Mouse (Mus musculus) stomach, postnatal 0 days (tissue): ENCODE measurements around the gene Adgrb2. TPM values are rescaled to one million over a fixed set of nuclear protein-coding genes. Genes with fewer than 3 reads are reported as not detected.

ENCODE experiments used
- ATAC-seq: fragments of 200-750 bp; cut with Nextera tagmentation; 2 replicates; pipeline ENCODE4 v1.8.0; 2017; ENCODE audit not compliant: low FRiP score, low TSS enrichment
- DNase-seq: peaks from one replicate; pipeline ENCODE4 v3.0.0-alpha.2; 2016; ENCODE audit warnings: low spot score
- H3K27ac ChIP-seq: fragments of 300-500 bp; sonication (generic); replicated peaks from 2 replicates; pipeline ENCODE4 v1.5.1; 2014; ENCODE audit warnings: mild to moderate bottlenecking, control low read depth
- H3K27me3 ChIP-seq: fragments of 300-500 bp; sonication (generic); 2 replicates; pipeline ENCODE4 v1.6.1; 2014; ENCODE audit warnings: low read length; ENCODE audit not compliant: control insufficient read depth, insufficient read depth
- H3K36me3 ChIP-seq: fragments of 300-500 bp; sonication (generic); 2 replicates; pipeline ENCODE4 v1.6.1; 2014; ENCODE audit warnings: low read length, mixed read lengths; ENCODE audit not compliant: control insufficient read depth, insufficient read depth
- H3K4me1 ChIP-seq: fragments of 300-500 bp; sonication (generic); replicated peaks from 2 replicates; pipeline ENCODE4 v1.6.1; 2014; ENCODE audit warnings: antibody characterized with exemption; ENCODE audit not compliant: control insufficient read depth, insufficient read depth
- H3K4me2 ChIP-seq: fragments of 300-500 bp; sonication (generic); replicated peaks from 2 replicates; pipeline ENCODE4 v1.6.1; 2014; ENCODE audit warnings: low read depth, mild to moderate bottlenecking, control low read depth, moderate library complexity
- H3K4me3 ChIP-seq: fragments of 300-500 bp; sonication (generic); 2 replicates; pipeline ENCODE4 v1.5.1; 2014; ENCODE audit warnings: low read depth, low read length, control low read depth
- H3K9ac ChIP-seq: fragments of 300-500 bp; sonication (generic); 2 replicates; pipeline ENCODE4 v1.6.1; 2014; ENCODE audit warnings: mild to moderate bottlenecking, low read length, control low read depth, mixed read lengths
- H3K9me3 ChIP-seq: fragments of 300-500 bp; sonication (generic); 2 replicates; pipeline ENCODE4 v1.6.1; 2016; ENCODE audit warnings: low read length; ENCODE audit not compliant: control insufficient read depth
- CTCF ChIP-seq: IDR thresholded peaks from 2 replicates; pipeline ENCODE4 v1.5.1; 2016; ENCODE audit warnings: antibody characterized with exemption, low read depth, mild to moderate bottlenecking, moderate library complexity
- EP300 ChIP-seq: optimal IDR thresholded peaks from 2 replicates; pipeline ENCODE3; 2016; ENCODE audit warnings: antibody characterized with exemption
- WGBS: fragments of 180-500 bp; shearing (Covaris S2); extraction: QIAGEN DNeasy Blood & Tissue Kit; methylation state at CpG from one replicate; pipeline ENCODE4 v1.1.7; 2014; 5-methylcytosine and 5-hydroxymethylcytosine counted together
- polyA plus RNA-seq: library from polyadenylated mRNA; unstranded; fragments of >200 nt; fragmentation: Nextera tagmentation; extraction: Ambion mirVana; gene quantifications from 2 replicates; pipeline ENCODE4 v1.2.1, GENCODE M21; 2015

Gene Adgrb2
- polyA plus RNA-seq, 1 experiment from 2014 or later, result 0.49 TPM

DNA sequence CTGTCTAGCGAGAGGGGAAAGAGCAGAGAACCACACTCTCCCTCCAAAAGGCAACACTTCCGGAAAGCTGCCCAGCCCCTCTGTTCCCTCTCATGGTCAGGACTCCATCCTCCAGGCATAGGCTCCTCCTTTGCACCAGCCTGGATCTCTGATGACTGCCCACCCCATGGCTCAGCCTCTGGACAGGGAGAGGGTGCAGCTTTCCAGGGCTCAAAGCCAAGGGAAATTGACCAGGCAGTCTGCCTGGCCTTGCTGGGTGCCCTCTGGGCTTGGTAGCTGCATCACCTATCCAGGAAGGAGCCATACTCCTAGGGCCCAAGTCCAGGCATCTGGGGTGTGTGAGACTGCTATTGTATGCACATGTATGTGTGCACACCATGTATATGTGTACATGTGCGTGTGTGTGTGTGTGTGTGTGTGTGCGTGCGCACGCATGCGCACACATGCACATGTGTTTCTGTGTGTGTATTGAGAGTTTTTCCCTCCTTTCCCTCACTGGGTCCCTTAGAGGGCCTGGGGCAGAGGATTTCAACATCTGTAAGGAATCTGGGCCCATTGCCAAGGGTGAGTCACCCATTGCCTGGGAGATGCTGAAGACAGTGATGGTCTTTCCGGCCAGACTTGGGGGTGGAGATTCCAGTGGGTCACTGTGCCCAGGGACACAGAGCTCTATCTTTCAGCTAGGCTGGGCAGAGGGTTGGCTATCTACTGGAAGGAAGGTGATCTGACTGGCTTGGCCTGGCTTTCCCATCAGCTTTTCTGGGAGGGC lies 65.6 kb downstream of the Adgrb2 start:
- Histone ChIP-seq H3K9ac (no peak overlapping the region), H3K4me3 (no peak overlapping the region; the same call in 1 of the 2 replicates), H3K36me3 (no peaks in the 10 kb centered on the region; the same call in 1 of the 2 replicates), H3K9me3 (no peaks in the 10 kb centered on the region), H3K27ac (peak overlapping the region; percentile 82), H3K4me1 (peaks cover 11% of the 10 kb centered on the region), H3K4me2 (peak overlapping the region; percentile 34), H3K27me3 (no peaks in the 10 kb centered on the region)
- DNase-seq (peak; percentile 75), ATAC-seq (peak; percentile 66)
- no peak for TF ChIP-seq EP300
- TF ChIP-seq CTCF, result no peak
- 49% methylated on average over 8 of the region's 8 CpGs for WGBS

DNA sequence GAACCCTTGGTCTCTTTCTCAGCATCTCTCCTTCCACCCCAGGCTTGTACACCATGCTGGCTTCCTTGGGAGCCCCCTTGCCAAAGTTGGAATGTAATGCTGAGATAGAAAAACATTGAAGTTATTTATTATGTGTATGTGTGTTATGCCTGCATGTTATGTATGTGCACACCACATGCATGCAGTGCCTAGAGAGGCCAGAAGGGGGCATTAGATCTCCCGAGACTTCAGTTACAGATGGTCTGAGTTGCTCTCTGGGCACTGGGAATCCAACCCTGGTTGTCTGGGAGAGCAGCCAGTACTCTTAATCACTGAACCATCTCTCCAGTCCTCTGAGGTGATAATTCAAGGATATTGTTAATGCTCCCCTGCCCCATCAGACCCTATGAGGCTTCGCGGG lies 67.6 kb downstream of the Adgrb2 start:
- Histone ChIP-seq H3K9ac (no peak overlapping the region), H3K27ac (no peak overlapping the region), H3K9me3 (no peaks in the 10 kb centered on the region), H3K36me3 (no peaks in the 10 kb centered on the region; the same call in 1 of the 2 replicates), H3K4me1 (peaks cover 5% of the 10 kb centered on the region; the same call in 1 of the 2 replicates), H3K27me3 (no peaks in the 10 kb centered on the region), H3K4me3 (no peak overlapping the region), H3K4me2 (no peak overlapping the region)
- peak; percentile 47 for TF ChIP-seq CTCF
- no peak for TF ChIP-seq EP300
- DNase-seq, result no peak
- 92% methylated on average over 3 of the region's 3 CpGs for WGBS
- no peak for ATAC-seq

DNA sequence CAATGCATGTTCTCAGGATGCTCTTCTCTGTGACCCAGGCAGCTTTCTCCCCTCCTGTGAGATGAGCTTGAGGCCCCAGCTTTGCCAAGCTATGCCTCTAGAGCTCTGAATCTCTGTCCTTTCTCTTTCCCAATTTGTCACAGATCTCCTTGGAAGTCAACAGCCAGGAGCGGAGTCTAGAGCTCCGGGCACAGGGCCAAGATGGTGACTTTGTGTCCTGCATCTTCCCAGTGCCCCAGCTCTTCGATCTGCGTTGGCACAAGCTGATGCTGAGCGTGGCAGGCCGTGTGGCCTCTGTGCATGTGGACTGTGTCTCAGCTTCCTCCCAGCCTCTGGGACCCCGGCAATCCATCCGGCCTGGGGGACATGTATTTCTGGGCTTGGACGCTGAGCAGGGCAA lies 68.4 kb downstream of the Adgrb2 start:
- Histone ChIP-seq H3K9ac (no peak overlapping the region), H3K27ac (no peak overlapping the region), H3K4me3 (no peak overlapping the region), H3K4me2 (no peak overlapping the region), H3K9me3 (no peaks in the 10 kb centered on the region), H3K36me3 (no peaks in the 10 kb centered on the region; the same call in 1 of the 2 replicates), H3K4me1 (peaks cover 5% of the 10 kb centered on the region; the same call in 1 of the 2 replicates), H3K27me3 (no peaks in the 10 kb centered on the region)
- 84% methylated on average over 9 of the region's 9 CpGs for WGBS
- no peak for ATAC-seq
- no peak for DNase-seq
- TF ChIP-seq CTCF, result no peak
- TF ChIP-seq EP300, result no peak

DNA sequence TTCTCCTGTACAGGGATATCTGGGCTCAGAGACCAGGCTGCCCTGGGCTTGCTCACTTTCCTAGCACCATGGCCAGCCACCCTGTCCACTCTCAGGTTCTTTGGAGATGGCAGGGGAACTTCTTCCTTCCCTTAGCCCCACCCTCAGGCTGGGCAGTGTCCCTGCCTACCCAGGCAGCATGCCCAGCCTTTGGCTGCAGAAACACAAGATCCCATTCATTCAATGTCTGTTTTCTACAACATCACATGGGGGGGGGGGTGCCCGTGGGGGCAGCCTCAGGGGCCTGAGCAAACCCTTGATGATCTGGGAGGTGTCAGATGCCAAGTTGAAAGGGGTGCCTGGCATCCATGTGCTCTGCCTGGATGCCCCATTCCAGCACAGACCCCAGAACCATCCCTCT lies 70.1 kb downstream of the Adgrb2 start:
- 0 out of 2 replicates have a peak, but pooled peaks cover 3% of the 10 kb centered on the region for H3K4me1 ChIP-seq
- H3K9me3 ChIP-seq, result no peaks in the 10 kb centered on the region
- H3K4me2 ChIP-seq, result no peak overlapping the region
- DNase-seq (no peak), ATAC-seq (no peak)
- WGBS, result 46% methylated on average over 1 of the region's 1 CpGs
- H3K36me3 ChIP-seq, result peaks cover 3% of the 10 kb centered on the region; the same call in 1 of the 2 replicates
- H3K27ac ChIP-seq, result no peak overlapping the region
- H3K9ac ChIP-seq, result no peak overlapping the region
- H3K27me3 ChIP-seq, result no peaks in the 10 kb centered on the region
- H3K4me3 ChIP-seq, result no peak overlapping the region
- TF ChIP-seq CTCF, result no peak
- TF ChIP-seq EP300, result no peak

DNA sequence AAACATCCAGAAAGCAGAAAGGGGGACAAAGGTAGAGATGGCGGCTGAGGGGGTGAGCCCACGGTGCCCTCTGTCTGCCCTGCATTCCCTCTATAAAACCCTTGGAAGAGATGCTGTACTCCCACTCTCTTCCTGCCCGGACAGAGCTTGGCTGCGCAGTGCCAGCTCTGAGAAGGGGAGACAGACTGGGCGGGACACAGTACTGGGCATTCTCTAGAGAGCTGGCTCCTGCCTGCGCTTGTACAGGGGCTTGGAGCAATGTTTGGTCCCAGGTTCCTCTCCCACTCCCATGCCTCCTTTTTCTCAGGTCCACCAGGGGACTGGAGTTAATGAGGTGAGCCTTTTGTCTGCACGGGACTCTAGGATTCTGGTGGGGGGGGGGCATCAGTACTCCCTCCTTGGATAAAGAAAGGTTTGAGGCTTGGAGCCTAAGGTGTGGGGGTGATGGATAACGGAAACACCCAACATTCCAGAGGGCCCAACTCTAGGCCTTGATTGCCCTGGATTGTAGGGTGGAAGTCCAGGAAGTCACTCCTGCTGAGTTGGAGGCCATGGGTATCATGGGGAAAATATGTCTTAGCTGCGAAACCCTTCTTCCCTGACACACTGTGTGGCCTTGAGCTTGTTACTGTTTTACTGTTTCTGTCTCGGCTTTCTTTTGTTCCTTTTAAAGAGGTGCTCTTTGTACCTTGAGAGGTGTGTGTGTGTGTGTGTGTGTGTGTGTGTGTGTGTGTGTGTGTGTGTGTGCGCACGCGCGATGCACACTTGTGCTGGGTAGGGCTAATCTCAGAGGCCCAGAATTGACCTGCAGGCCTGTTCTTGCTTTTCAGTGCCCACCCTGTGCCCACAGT lies 70.7 kb downstream of the Adgrb2 start:
- TF ChIP-seq CTCF (no peak), EP300 (no peak)
- ATAC-seq, result 0 out of 2 replicates have a peak, but pooled peaks have one; percentile 14

More for the DNA sequence above, 70.7 kb downstream of the Adgrb2 start:
- Histone ChIP-seq H3K4me3 (no peak overlapping the region), H3K4me1 (no peaks in the 10 kb centered on the region), H3K27me3 (no peaks in the 10 kb centered on the region), H3K36me3 (peaks cover 3% of the 10 kb centered on the region; the same call in 1 of the 2 replicates), H3K27ac (peak overlapping the region; percentile 13; the same call in 1 of the 2 replicates), H3K9ac (no peak overlapping the region), H3K4me2 (no peak overlapping the region), H3K9me3 (no peaks in the 10 kb centered on the region)
- DNase-seq, result no peak
- WGBS, result 69% methylated on average over 14 of the region's 14 CpGs
